Mouse (Mus musculus) CD4-positive helper T cell, adult 2 months (primary cell): ENCODE measurements at regions not wholly inside any gene's neighbourhood (a gene's known extent, or its start where the extent isn't known, plus 50 kb on each side); places are given as distances from the start of the nearest gene placed in this dataset.

ENCODE experiments used
- DNase-seq: peaks from one replicate; pipeline ENCODE4 v3.0.0-alpha.2; 2012; ENCODE audit warnings: low read depth, missing footprints, low spot score

- no peak for DNase-seq
Observed at GRCm38 (mm10) chr14:31944682-31945081, 84.1 kb upstream of the Galnt15 start.

- no peak for DNase-seq
Observed at GRCm38 (mm10) chr14:31945125-31945524, 83.7 kb upstream of the Galnt15 start.

- no peak for DNase-seq
Observed at GRCm38 (mm10) chr14:31946032-31946431, 82.8 kb upstream of the Galnt15 start.

- no peak for DNase-seq
Observed at GRCm38 (mm10) chr14:31947246-31947645, 81.5 kb upstream of the Galnt15 start.

- no peak for DNase-seq
Observed at GRCm38 (mm10) chr14:31951894-31952293, 76.9 kb upstream of the Galnt15 start.

- DNase-seq: no peak
Observed at GRCm38 (mm10) chr14:31953783-31954182, 75.0 kb upstream of the Galnt15 start.

GRCm38 (mm10) chr14:31954945-31955344 is 73.8 kb upstream of the Galnt15 start:
- DNase-seq: peak; percentile 49

GRCm38 (mm10) chr14:31957211-31957638 is 71.6 kb upstream of the Galnt15 start:
- no peak for DNase-seq

- DNase-seq: no peak
Observed at GRCm38 (mm10) chr14:31960201-31960854, 68.5 kb upstream of the Galnt15 start.

GRCm38 (mm10) chr14:31961442-31961841 is 67.3 kb upstream of the Galnt15 start:
- no peak for DNase-seq

GRCm38 (mm10) chr14:31963131-31963911 is 65.5 kb upstream of the Galnt15 start:
- DNase-seq: no peak

GRCm38 (mm10) chr14:31964076-31964475 is 64.7 kb upstream of the Galnt15 start:
- no peak for DNase-seq

- DNase-seq: no peak
Observed at GRCm38 (mm10) chr14:31964831-31965230, 64.0 kb upstream of the Galnt15 start.

- no peak for DNase-seq
Observed at GRCm38 (mm10) chr14:31969531-31969930, 59.3 kb upstream of the Galnt15 start.

GRCm38 (mm10) chr14:31970245-31970830 is 58.5 kb upstream of the Galnt15 start:
- DNase-seq: no peak

GRCm38 (mm10) chr14:31970851-31971250 is 57.9 kb upstream of the Galnt15 start:
- DNase-seq: no peak

GRCm38 (mm10) chr14:31973702-31974101 is 55.1 kb upstream of the Galnt15 start:
- DNase-seq: no peak

GRCm38 (mm10) chr14:31978196-31978595 is 50.6 kb upstream of the Galnt15 start:
- no peak for DNase-seq

GRCm38 (mm10) chr14:31978690-31979089 is 50.1 kb upstream of the Galnt15 start:
- DNase-seq: no peak
